Mouse (Mus musculus): ENCODE results near the gene Rad51. TPM values are rescaled to one million over a fixed set of nuclear protein-coding genes. Genes with fewer than 3 reads are reported as not detected.

The Rad51 gene
- total RNA-seq, 2 experiments from 2014 or later, result 0.61 to 1.6 TPM

- TF ChIP-seq CTCF (conservative IDR thresholded peaks at IDR 0.05), result no peak
- no peak for DNase-seq (ENCODE audit: low spot score in 2 of 2)
- Histone ChIP-seq H3K4me3 (no peak overlapping the region), H3K27ac (no peak overlapping the region)
Observed at GRCm38 (mm10) chr2:119170282-119170681, 57.7 kb downstream of the Rad51 start.

- DNase-seq (ENCODE audit: low spot score in 2 of 2), result no peak
- no peak overlapping the region for H3K27ac ChIP-seq
- TF ChIP-seq CTCF (conservative IDR thresholded peaks at IDR 0.05), result no peak
Observed at GRCm38 (mm10) chr2:119171574-119171973, 59.0 kb downstream of the Rad51 start.

GRCm38 (mm10) chr2:119172446-119172845 is 59.9 kb downstream of the Rad51 start:
- no peak for DNase-seq (ENCODE audit: low spot score in 2 of 2)
- H3K4me3 ChIP-seq, result no peak overlapping the region
- H3K27ac ChIP-seq, result no peak overlapping the region
- TF ChIP-seq CTCF (conservative IDR thresholded peaks at IDR 0.05), result no peak

More at GRCm38 (mm10) chr2:119171574-119171973, 59.0 kb downstream of the Rad51 start:
- no peak overlapping the region for H3K4me3 ChIP-seq

- Histone ChIP-seq H3K4me3 (no peak overlapping the region), H3K27ac (no peak overlapping the region)
- peak in 1 of 2 experiments; percentile 17 for DNase-seq (ENCODE audit: low spot score in 2 of 2)
- no peak for TF ChIP-seq CTCF (conservative IDR thresholded peaks at IDR 0.05)
Observed at GRCm38 (mm10) chr2:119172862-119173576, 60.4 kb downstream of the Rad51 start.

- Histone ChIP-seq H3K27ac (peak within 1 kb of the TSS; percentile 14; the same call in 1 of the 2 replicates), H3K4me3 (no peak within 1 kb of the TSS)
- DNase-seq (ENCODE audit: low spot score in 2 of 2), result no peak
- no peak for TF ChIP-seq CTCF (conservative IDR thresholded peaks at IDR 0.05)
Observed at GRCm38 (mm10) chr2:119173991-119174651, 61.5 kb downstream of the Rad51 start, which contains the start of gene Gm14137. TSS of gene Gm14137 (plus strand) at chr2:119174509.

- no peak for TF ChIP-seq CTCF (conservative IDR thresholded peaks at IDR 0.05)
- no peak for DNase-seq (ENCODE audit: low spot score in 2 of 2)
- Histone ChIP-seq H3K4me3 (no peak overlapping the region), H3K27ac (no peak overlapping the region)
Observed at GRCm38 (mm10) chr2:119174866-119175265, 62.3 kb downstream of the Rad51 start.

- no peak for DNase-seq (ENCODE audit: low spot score in 2 of 2)
- no peak overlapping the region for H3K4me3 ChIP-seq
- no peak for TF ChIP-seq CTCF (conservative IDR thresholded peaks at IDR 0.05)
- H3K27ac ChIP-seq, result no peak overlapping the region
Observed at GRCm38 (mm10) chr2:119175614-119176013, 63.0 kb downstream of the Rad51 start.

GRCm38 (mm10) chr2:119176761-119177160 is 64.2 kb downstream of the Rad51 start:
- no peak for TF ChIP-seq CTCF (conservative IDR thresholded peaks at IDR 0.05)
- Histone ChIP-seq H3K4me3 (no peak overlapping the region), H3K27ac (no peak overlapping the region)
- no peak for DNase-seq (ENCODE audit: low spot score in 2 of 2)

GRCm38 (mm10) chr2:119177384-119177939 is 64.9 kb downstream of the Rad51 start:
- Histone ChIP-seq H3K27ac (no peak overlapping the region), H3K4me3 (no peak overlapping the region)
- no peak for TF ChIP-seq CTCF (conservative IDR thresholded peaks at IDR 0.05)
- no peak for DNase-seq (ENCODE audit: low spot score in 2 of 2)

GRCm38 (mm10) chr2:119182914-119183313 is 70.3 kb downstream of the Rad51 start:
- H3K27ac ChIP-seq, result no peak overlapping the region
- no peak for TF ChIP-seq CTCF (conservative IDR thresholded peaks at IDR 0.05)
- no peak overlapping the region for H3K4me3 ChIP-seq
- DNase-seq (ENCODE audit: low spot score in 2 of 2), result no peak

- peak overlapping the region; percentile 46 for H3K4me3 ChIP-seq
- DNase-seq (ENCODE audit: low spot score in 2 of 2), result peak; percentile 77 to 89
- H3K27ac ChIP-seq, result peak overlapping the region; percentile 28; the same call in 1 of the 2 replicates
- TF ChIP-seq CTCF (conservative IDR thresholded peaks at IDR 0.05), result peak; percentile 72
Observed at GRCm38 (mm10) chr2:119189029-119189710, 76.6 kb downstream of the Rad51 start.

- TF ChIP-seq CTCF (conservative IDR thresholded peaks at IDR 0.05), result no peak
- H3K27ac ChIP-seq, result no peak overlapping the region
- H3K4me3 ChIP-seq, result no peak overlapping the region
- DNase-seq (ENCODE audit: low spot score in 2 of 2), result no peak
Observed at GRCm38 (mm10) chr2:119190969-119191368, 78.4 kb downstream of the Rad51 start.

GRCm38 (mm10) chr2:119194140-119194539 is 81.5 kb downstream of the Rad51 start:
- no peak for DNase-seq (ENCODE audit: low spot score in 2 of 2)
- no peak for TF ChIP-seq CTCF (conservative IDR thresholded peaks at IDR 0.05)
- peak overlapping the region; percentile 25; the same call in 1 of the 2 replicates for H3K27ac ChIP-seq
- no peak overlapping the region for H3K4me3 ChIP-seq

Data from layer of hippocampus, adult 2 months (tissue).